Mouse (Mus musculus): Measurements from ENCODE around the gene Aqp12. TPM values are rescaled to one million over a fixed set of nuclear protein-coding genes. Genes with fewer than 3 reads are reported as not detected.
"Not testable (repeated sequence)": the region's sequence is repeated elsewhere in the genome, so short reads cannot be mapped to it uniquely, and the experiment has no call there.

The Aqp12 gene
- not detected in 2 replicates for polyA plus RNA-seq (2014; fragmentation: Nextera tagmentation; extraction: Ambion mirVana)

GRCm38 (mm10) chr1:93006061-93006460 is at the start of gene Aqp12:
Aqp12 (plus strand) TSS chr1:93006334.
- Histone ChIP-seq H3K9ac (ENCODE audit: low read depth, low read length) (no peak within 1 kb of the TSS), H3K36me3 (ENCODE audit: control insufficient read depth, insufficient read depth, low read length) (no peaks in the 10 kb centered on the region), H3K4me2 (ENCODE audit: low read depth, low read length) (no peak within 1 kb of the TSS), H3K27ac (replicated peaks; ENCODE audit: low read depth, low read length) (no peak within 1 kb of the TSS), H3K4me3 (ENCODE audit: low read depth, low read length) (no peak within 1 kb of the TSS), H3K27me3 (replicated peaks; ENCODE audit: control insufficient read depth, insufficient read depth, low read length) (no peaks in the 10 kb centered on the region), H3K9me3 (ENCODE audit: control insufficient read depth, low read length) (peaks cover 3% of the 10 kb centered on the region; the same call in 1 of the 2 replicates), H3K4me1 (ENCODE audit: control insufficient read depth, insufficient read depth, low read length) (no peaks in the 10 kb centered on the region)
- ATAC-seq (ENCODE audit: low read depth): no peak
- DNase-seq (ENCODE audit: low spot score): no peak
- WGBS: 77% methylated on average over 7 of the region's 7 CpGs

- 14% methylated on average over 7 of the region's 11 CpGs for WGBS
- H3K36me3 ChIP-seq (ENCODE audit: control insufficient read depth, insufficient read depth, low read length); H3K9me3 ChIP-seq (ENCODE audit: control insufficient read depth, low read length); H3K27ac ChIP-seq (replicated peaks; ENCODE audit: low read depth, low read length); H3K27me3 ChIP-seq (replicated peaks; ENCODE audit: control insufficient read depth, insufficient read depth, low read length); H3K4me1 ChIP-seq (ENCODE audit: control insufficient read depth, insufficient read depth, low read length): not testable (repeated sequence)
- Histone ChIP-seq H3K4me3 (ENCODE audit: low read depth, low read length) (0 out of 2 replicates have a peak overlapping the region, but pooled peaks have one; percentile 6), H3K9ac (ENCODE audit: low read depth, low read length) (peak overlapping the region; percentile 25; the same call in 1 of the 2 replicates), H3K4me2 (ENCODE audit: low read depth, low read length) (peak overlapping the region; percentile 49)
- peak; percentile 18; the same call in 1 of the 2 replicates for ATAC-seq (ENCODE audit: low read depth)
- DNase-seq (ENCODE audit: low spot score): peak; percentile 22
Observed at GRCm38 (mm10) chr1:92956571-92957335, 49.4 kb upstream of the Aqp12 start.

GRCm38 (mm10) chr1:92958999-92959398 is 47.1 kb upstream of the Aqp12 start:
- H3K4me3 ChIP-seq (ENCODE audit: low read depth, low read length): no peak overlapping the region
- WGBS: 92% methylated on average over 1 of the region's 1 CpGs
- no peaks in the 10 kb centered on the region for H3K27me3 ChIP-seq (replicated peaks; ENCODE audit: control insufficient read depth, insufficient read depth, low read length)
- no peak for DNase-seq (ENCODE audit: low spot score)
- H3K9ac ChIP-seq (ENCODE audit: low read depth, low read length): no peak overlapping the region
- no peaks in the 10 kb centered on the region for H3K4me1 ChIP-seq (ENCODE audit: control insufficient read depth, insufficient read depth, low read length)
- ATAC-seq (ENCODE audit: low read depth): no peak
- no peaks in the 10 kb centered on the region for H3K36me3 ChIP-seq (ENCODE audit: control insufficient read depth, insufficient read depth, low read length)
- H3K27ac ChIP-seq (replicated peaks; ENCODE audit: low read depth, low read length): no peak overlapping the region
- H3K9me3 ChIP-seq (ENCODE audit: control insufficient read depth, low read length): no peaks in the 10 kb centered on the region
- no peak overlapping the region for H3K4me2 ChIP-seq (ENCODE audit: low read depth, low read length)

GRCm38 (mm10) chr1:92970791-92971190 is 35.3 kb upstream of the Aqp12 start:
- not testable (repeated sequence) for H3K4me3 ChIP-seq (ENCODE audit: low read depth, low read length); ATAC-seq (ENCODE audit: low read depth); H3K36me3 ChIP-seq (ENCODE audit: control insufficient read depth, insufficient read depth, low read length); H3K9ac ChIP-seq (ENCODE audit: low read depth, low read length); H3K27ac ChIP-seq (replicated peaks; ENCODE audit: low read depth, low read length); H3K9me3 ChIP-seq (ENCODE audit: control insufficient read depth, low read length); H3K4me2 ChIP-seq (ENCODE audit: low read depth, low read length); H3K4me1 ChIP-seq (ENCODE audit: control insufficient read depth, insufficient read depth, low read length); DNase-seq (ENCODE audit: low spot score); H3K27me3 ChIP-seq (replicated peaks; ENCODE audit: control insufficient read depth, insufficient read depth, low read length)
- 86% methylated on average over 6 of the region's 6 CpGs for WGBS

GRCm38 (mm10) chr1:92971879-92972795 is 34.0 kb upstream of the Aqp12 start:
- Histone ChIP-seq H3K36me3 (ENCODE audit: control insufficient read depth, insufficient read depth, low read length) (no peaks in the 10 kb centered on the region), H3K4me1 (ENCODE audit: control insufficient read depth, insufficient read depth, low read length) (no peaks in the 10 kb centered on the region), H3K9ac (ENCODE audit: low read depth, low read length) (no peak overlapping the region), H3K4me3 (ENCODE audit: low read depth, low read length) (no peak overlapping the region), H3K4me2 (ENCODE audit: low read depth, low read length) (no peak overlapping the region), H3K27me3 (replicated peaks; ENCODE audit: control insufficient read depth, insufficient read depth, low read length) (no peaks in the 10 kb centered on the region), H3K27ac (replicated peaks; ENCODE audit: low read depth, low read length) (no peak overlapping the region), H3K9me3 (ENCODE audit: control insufficient read depth, low read length) (no peaks in the 10 kb centered on the region)
- 84% methylated on average over 7 of the region's 7 CpGs for WGBS
- ATAC-seq (ENCODE audit: low read depth) (no peak), DNase-seq (ENCODE audit: low spot score) (no peak)

- peak; percentile 26; the same call in 1 of the 2 replicates for ATAC-seq (ENCODE audit: low read depth)
- Histone ChIP-seq H3K9me3 (ENCODE audit: control insufficient read depth, low read length) (no peaks in the 10 kb centered on the region), H3K36me3 (ENCODE audit: control insufficient read depth, insufficient read depth, low read length) (no peaks in the 10 kb centered on the region), H3K27ac (replicated peaks; ENCODE audit: low read depth, low read length) (no peak overlapping the region), H3K9ac (ENCODE audit: low read depth, low read length) (no peak overlapping the region), H3K4me2 (ENCODE audit: low read depth, low read length) (no peak overlapping the region), H3K27me3 (replicated peaks; ENCODE audit: control insufficient read depth, insufficient read depth, low read length) (no peaks in the 10 kb centered on the region), H3K4me3 (ENCODE audit: low read depth, low read length) (no peak overlapping the region), H3K4me1 (ENCODE audit: control insufficient read depth, insufficient read depth, low read length) (no peaks in the 10 kb centered on the region)
- 77% methylated on average over 1 of the region's 1 CpGs for WGBS
- DNase-seq (ENCODE audit: low spot score): peak; percentile 57
Observed at GRCm38 (mm10) chr1:92972854-92973253, 33.3 kb upstream of the Aqp12 start.

- H3K36me3 ChIP-seq (ENCODE audit: control insufficient read depth, insufficient read depth, low read length): no peaks in the 10 kb centered on the region
- ATAC-seq (ENCODE audit: low read depth) (no peak), DNase-seq (ENCODE audit: low spot score) (no peak)
- H3K4me2 ChIP-seq (ENCODE audit: low read depth, low read length): no peak overlapping the region
- no peak overlapping the region for H3K4me3 ChIP-seq (ENCODE audit: low read depth, low read length)
- H3K27ac ChIP-seq (replicated peaks; ENCODE audit: low read depth, low read length): no peak overlapping the region
- no peaks in the 10 kb centered on the region for H3K9me3 ChIP-seq (ENCODE audit: control insufficient read depth, low read length)
- no peaks in the 10 kb centered on the region for H3K4me1 ChIP-seq (ENCODE audit: control insufficient read depth, insufficient read depth, low read length)
- H3K9ac ChIP-seq (ENCODE audit: low read depth, low read length): no peak overlapping the region
- 48% methylated on average over 6 of the region's 6 CpGs for WGBS
- no peaks in the 10 kb centered on the region for H3K27me3 ChIP-seq (replicated peaks; ENCODE audit: control insufficient read depth, insufficient read depth, low read length)
Observed at GRCm38 (mm10) chr1:92976141-92976566, 30.0 kb upstream of the Aqp12 start.

GRCm38 (mm10) chr1:92978645-92979044 is 27.5 kb upstream of the Aqp12 start:
- Histone ChIP-seq H3K36me3 (ENCODE audit: control insufficient read depth, insufficient read depth, low read length) (no peaks in the 10 kb centered on the region), H3K4me1 (ENCODE audit: control insufficient read depth, insufficient read depth, low read length) (no peaks in the 10 kb centered on the region), H3K9me3 (ENCODE audit: control insufficient read depth, low read length) (no peaks in the 10 kb centered on the region), H3K27ac (replicated peaks; ENCODE audit: low read depth, low read length) (no peak overlapping the region), H3K4me2 (ENCODE audit: low read depth, low read length) (no peak overlapping the region), H3K27me3 (replicated peaks; ENCODE audit: control insufficient read depth, insufficient read depth, low read length) (no peaks in the 10 kb centered on the region), H3K9ac (ENCODE audit: low read depth, low read length) (no peak overlapping the region), H3K4me3 (ENCODE audit: low read depth, low read length) (no peak overlapping the region)
- DNase-seq (ENCODE audit: low spot score): no peak
- 30% methylated on average over 7 of the region's 7 CpGs for WGBS
- ATAC-seq (ENCODE audit: low read depth): no peak; the same call in 1 of the 2 replicates
